Mouse (Mus musculus) brain, adult 2 months (tissue): ENCODE measurements at regions not wholly inside any gene's neighbourhood (a gene's known extent, or its start where the extent isn't known, plus 50 kb on each side); places are given as distances from the start of the nearest gene placed in this dataset.

ENCODE experiments used
- DNase-seq: peaks from one replicate; pipeline ENCODE4 v3.0.0; 2011; ENCODE audit warnings: low read depth, low spot score

- DNase-seq = no peak
These were observed 281.1 kb downstream of the Lipi start for GRCm38 (mm10) chr16:75304743-75305142.

- no peak for DNase-seq
These were observed 288.4 kb downstream of the Lipi start for GRCm38 (mm10) chr16:75297416-75297815.

GRCm38 (mm10) chr16:75292736-75293428 is 293.0 kb downstream of the Lipi start:
- DNase-seq = no peak

GRCm38 (mm10) chr16:75291194-75291593 is 294.7 kb downstream of the Lipi start:
- no peak for DNase-seq

- peak; percentile 29 for DNase-seq
These were observed 298.7 kb downstream of the Lipi start for GRCm38 (mm10) chr16:75287150-75287549.

- DNase-seq = peak; percentile 52
These were observed 300.1 kb downstream of the Lipi start for GRCm38 (mm10) chr16:75285811-75286210.

GRCm38 (mm10) chr16:75263903-75264302 is 322.0 kb downstream of the Lipi start:
- DNase-seq = peak; percentile 52

- peak; percentile 31 for DNase-seq
These were observed 330.9 kb downstream of the Lipi start for GRCm38 (mm10) chr16:75254981-75255380.

GRCm38 (mm10) chr16:75249170-75249569 is 336.7 kb downstream of the Lipi start:
- peak; percentile 4 for DNase-seq

- no peak for DNase-seq
These were observed 345.5 kb downstream of the Lipi start for GRCm38 (mm10) chr16:75240383-75240782.

- DNase-seq = peak; percentile 81
These were observed 353.7 kb downstream of the Lipi start for GRCm38 (mm10) chr16:75232133-75232532.

GRCm38 (mm10) chr16:75193404-75193803 is 392.5 kb downstream of the Lipi start:
- DNase-seq = no peak

GRCm38 (mm10) chr16:75190316-75190715 is 395.5 kb downstream of the Lipi start:
- no peak for DNase-seq

- DNase-seq = no peak
These were observed 419.8 kb downstream of the Lipi start for GRCm38 (mm10) chr16:75166040-75166439.

GRCm38 (mm10) chr16:75164969-75165726 is 420.7 kb downstream of the Lipi start:
- no peak for DNase-seq

GRCm38 (mm10) chr16:75159740-75160139 is 426.1 kb downstream of the Lipi start:
- no peak for DNase-seq

- DNase-seq = peak; percentile 63
These were observed 430.3 kb downstream of the Lipi start for GRCm38 (mm10) chr16:75155441-75156038.
